Mouse (Mus musculus): Measurements from ENCODE around the gene Pdgfc.

- no peak for TF ChIP-seq CTCF (IDR thresholded peaks at IDR 0.05; ENCODE audit: low read depth)
- no peak for TF ChIP-seq EP300 (IDR thresholded peaks at IDR 0.05; ENCODE audit: low read depth)
Measured at GRCm38 (mm10) chr3:81017385-81018051, 18.7 kb upstream of the Pdgfc start.

All from liver, postnatal 0 days (tissue).